Mouse (Mus musculus) embryo, embryonic 11 days (tissue): ENCODE measurements at regions not wholly inside any gene's neighbourhood (a gene's known extent, or its start where the extent isn't known, plus 50 kb on each side); places are given as distances from the start of the nearest gene placed in this dataset.

Source experiments
- DNase-seq: peaks from one replicate; pipeline ENCODE4 v3.0.0-alpha.2; 2015

DNA sequence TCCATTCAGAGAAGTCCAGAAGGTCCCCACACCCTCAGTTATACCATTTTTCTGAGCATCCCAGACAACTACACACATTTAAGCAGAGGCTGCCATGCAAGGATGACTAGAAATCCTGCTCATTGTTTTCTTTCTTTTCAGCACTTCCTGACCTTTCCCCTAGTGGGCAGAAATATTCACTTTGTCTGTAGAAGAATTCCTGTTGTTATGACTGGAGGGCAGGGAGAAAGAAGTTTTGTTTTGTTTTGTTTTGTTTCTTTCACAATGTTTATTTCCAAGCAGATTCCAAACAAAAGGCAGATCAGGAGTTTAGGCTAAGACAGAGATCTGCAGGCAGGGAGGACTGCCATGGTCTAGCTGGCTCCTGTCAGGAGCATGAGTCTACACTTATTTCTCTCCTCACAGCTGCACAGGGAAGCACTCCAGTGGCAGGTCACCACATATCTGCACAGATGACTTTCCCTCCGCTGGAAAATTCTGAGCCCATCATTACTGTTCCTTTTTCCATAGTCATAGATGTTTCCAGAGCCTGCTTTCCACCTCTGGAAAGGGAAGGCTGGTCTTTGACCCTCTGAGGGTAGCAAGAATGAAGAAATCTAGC lies 182.5 kb upstream of the Dyrk2 start:
- no peak for DNase-seq

DNA sequence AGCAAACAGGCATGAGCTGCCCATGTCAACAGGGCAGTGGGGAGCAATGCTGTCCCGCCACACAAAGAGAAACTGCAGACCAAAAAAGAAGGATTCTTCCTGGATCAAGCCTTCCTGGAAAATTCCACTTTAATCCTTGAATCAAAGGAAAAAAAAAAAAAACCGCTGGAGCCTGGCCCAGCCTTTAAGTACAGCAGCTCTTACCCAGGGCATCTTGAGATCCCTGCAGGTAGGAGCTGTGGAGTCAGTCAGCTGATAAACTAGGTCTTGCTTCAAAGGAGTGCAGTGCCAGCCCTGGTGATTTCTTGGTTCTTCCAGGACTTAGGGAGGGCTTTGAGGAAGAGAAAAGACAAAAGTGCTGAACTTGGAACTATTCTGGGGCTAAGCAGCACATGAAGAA lies 181.6 kb upstream of the Dyrk2 start:
- no peak for DNase-seq

DNA sequence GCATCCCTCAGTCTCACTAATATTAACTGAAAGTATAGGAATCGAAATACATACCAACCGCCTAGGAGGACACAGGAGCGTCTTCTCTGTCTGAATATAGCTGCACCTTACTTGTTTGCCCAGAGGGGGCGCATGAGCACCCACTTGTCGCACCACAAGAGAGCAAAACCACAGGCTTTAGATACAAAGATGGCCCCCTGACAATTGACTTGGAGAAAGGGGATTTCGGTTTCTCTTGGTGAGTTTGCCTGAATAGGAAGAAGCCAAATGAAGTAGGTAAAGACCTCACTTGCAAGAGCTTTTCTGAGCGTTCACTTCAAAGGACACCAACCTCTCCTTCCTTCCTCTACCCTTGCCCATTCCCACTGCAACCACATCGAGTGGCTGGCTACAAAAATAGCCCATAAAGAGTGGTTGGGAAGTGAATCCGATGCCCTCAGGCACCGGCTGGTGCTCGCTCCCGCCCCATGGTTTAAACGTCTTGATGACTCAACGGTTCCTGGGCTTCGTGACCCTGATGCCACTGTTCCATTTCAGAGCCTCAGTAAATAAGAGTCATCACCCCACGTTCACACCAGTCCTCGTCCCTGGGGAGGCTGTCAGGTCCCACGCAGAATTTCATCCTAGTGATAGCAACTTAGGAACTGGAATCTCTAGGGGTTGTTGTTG lies 180.1 kb upstream of the Dyrk2 start:
- DNase-seq, result no peak

DNA sequence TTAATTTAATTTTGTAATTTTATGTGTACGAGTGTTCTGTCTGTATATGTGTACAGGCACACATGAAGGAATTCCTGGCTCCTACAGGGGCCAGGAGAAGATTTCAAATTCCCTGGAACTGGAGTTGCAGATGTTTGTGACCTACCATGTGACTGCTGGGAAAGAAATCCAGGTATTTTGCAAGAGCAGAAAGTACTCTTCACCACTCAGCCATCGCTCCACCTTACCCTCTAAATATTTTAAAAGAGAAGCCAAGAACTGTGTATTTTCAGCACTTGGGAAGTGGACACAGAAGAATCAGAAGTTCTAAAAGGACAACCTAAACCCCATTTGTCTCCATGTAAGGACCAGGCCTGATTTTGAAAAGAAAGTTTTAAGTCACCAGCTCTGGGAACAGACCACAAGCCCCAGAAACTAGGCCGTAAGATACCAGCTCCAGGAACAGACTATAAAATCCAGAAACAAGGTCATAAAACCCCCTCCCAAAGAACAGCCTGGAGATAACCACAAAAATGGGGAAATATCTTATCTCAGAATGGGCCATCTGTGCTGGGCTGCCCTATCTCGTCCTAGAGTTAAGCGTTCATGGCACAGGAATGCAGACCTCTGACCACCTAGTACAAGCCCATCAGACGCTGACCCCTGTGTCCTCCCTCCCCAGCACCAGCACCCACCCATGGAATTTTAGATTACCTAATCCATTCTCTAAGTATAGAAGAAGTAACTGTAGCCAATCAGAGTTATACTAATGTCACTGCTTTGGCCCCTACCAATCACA lies 178.8 kb upstream of the Dyrk2 start:
- DNase-seq, result no peak

DNA sequence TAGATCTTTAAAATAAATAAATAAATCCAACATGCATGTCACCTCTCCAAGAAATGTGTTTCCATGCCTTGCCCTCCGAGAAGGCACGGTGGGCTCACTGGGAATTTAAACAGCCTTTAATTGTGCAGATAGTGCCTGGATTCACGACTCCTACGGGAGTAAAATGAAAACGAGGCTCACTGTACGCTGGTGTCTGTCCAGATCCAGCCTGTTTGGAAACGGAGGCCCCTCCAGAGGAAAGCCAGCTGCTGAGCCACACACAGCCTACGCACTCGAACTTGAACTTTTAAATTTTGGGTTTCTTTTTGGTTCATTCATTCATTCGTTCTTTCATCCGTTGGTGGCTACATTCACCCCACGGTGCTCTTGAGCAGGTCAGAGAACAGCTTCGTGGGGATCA lies 175.1 kb upstream of the Dyrk2 start:
- no peak for DNase-seq

DNA sequence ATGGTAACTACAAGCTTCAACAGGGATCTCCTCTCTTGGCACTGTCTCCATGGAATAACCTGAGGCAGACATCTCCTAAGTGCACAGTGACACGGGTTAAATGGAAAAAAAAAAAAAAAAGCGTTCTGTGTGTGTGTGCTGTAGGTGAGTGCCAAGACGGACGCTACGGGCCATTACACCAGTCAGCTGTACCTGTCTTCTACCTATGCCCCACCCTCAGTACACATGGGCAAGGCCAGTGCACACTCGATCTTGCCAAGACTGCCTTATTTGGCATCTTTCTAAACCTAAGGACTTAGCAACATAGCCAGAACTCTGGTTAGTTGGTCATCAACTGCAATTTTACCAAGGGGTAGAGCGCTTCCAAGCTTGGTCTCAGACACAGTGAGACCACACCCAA lies 173.1 kb upstream of the Dyrk2 start:
- no peak for DNase-seq

DNA sequence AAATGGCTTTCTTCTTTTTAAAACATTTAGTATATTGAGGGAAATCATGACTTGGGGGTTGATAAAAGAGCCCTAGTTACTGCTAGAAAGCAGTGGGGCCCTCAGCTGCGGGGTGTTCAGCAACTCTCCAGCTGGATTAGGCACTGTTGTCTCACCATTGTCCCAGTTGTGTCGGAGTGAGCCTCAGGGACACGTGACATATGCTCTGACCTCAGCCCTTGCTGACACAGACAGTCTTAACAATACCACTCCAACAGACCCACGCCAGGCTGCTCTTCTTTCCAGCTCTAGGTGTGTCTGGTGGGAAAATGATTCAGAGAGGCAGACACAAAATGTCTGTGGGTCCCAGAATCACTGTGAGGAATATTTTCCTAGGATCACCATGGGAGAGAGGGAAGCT lies 170.2 kb upstream of the Dyrk2 start:
- DNase-seq, result peak; percentile 34

DNA sequence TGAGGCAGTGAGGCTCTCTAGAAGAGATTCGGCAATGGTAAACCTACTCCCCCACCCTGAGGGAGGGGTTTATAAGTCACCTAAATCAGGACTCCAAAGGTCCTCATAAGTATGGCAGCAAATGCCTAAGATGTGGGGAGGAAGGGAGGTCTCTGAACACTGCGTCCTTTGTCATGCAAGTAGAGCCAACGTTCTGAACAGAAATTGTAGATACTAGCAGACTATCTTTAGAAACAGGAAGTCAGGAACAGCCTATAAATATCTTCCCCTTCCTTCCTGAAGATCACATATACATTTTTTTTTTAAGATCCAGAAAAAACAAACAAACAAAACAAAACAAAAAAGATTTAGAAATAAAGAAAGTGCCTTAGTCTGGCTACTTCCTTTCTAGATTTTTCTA lies 169.7 kb upstream of the Dyrk2 start:
- no peak for DNase-seq

DNA sequence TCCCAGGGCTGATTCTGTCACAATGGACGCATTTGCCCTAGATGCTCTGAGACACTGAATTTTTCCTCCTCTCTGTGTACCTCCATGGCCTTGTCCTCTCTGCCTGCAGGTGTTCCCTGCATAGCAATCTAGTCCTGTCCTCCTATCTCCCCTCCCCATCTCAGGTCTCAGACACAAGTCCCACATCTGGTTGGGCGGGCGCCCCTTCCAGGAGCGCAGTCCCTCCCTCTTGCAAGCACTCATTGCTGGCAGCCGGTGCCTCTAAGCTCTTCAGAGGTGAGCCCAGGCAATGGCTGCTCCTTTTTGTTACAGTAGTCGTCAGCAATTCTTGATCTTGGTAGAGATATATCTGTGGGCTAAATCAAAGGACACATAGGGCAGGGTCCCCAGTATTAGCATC lies 169.0 kb upstream of the Dyrk2 start:
- no peak for DNase-seq

DNA sequence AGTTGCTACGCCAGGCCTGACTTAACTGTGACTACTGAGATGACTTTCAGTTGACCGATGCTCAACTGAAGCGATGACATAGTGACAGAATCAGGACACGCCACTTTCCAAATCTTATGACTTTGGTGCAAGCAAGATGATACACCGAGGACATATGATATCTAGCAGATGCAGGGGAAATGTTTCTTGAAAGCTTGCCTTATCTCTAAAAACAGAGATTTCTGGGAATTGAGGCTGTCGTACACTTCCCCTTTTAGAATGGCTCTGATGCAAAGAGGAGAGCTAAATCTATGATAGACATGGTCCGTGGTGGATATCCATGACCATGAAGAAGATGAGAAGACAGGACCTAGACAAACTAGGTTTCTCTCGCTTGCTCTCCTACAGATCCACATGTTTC lies 167.8 kb upstream of the Dyrk2 start:
- no peak for DNase-seq

DNA sequence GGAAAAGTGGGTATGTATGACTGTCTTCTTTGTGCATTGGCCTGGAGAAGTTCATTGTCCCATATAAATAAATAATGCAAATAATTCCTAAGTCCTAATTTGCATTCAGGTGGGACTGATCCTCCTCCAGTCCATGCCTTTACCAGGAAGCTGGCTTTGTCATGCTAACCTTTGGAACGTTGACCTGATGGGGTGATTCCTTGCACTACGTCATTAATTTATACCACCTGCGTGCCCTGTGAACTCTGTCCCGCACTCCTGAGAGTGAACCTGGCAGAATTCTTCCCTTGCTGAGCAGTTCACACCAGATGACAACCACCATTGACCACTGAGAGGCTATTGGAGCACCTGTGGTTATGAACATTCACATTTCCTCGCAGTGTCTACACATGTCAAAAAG lies 165.9 kb upstream of the Dyrk2 start:
- no peak for DNase-seq

DNA sequence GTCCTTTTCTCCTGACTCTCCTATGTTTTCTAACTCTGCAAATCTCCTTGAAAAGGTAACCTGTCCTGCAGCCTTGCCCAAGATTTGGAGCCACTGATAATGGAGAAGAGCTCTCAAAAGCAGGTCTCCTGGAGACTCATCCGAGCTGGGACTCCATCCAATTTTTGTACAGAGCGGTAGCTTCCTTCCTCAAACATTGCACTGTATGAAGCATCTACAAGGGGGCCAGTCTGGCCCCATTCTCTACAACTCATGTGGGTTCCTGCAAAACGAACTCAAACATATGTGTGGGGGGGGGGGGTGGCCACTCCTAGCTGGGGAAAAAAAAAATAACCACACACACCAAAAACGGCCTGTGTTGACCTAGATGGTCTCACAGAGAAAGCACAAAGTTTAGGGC lies 164.4 kb upstream of the Dyrk2 start:
- no peak for DNase-seq

DNA sequence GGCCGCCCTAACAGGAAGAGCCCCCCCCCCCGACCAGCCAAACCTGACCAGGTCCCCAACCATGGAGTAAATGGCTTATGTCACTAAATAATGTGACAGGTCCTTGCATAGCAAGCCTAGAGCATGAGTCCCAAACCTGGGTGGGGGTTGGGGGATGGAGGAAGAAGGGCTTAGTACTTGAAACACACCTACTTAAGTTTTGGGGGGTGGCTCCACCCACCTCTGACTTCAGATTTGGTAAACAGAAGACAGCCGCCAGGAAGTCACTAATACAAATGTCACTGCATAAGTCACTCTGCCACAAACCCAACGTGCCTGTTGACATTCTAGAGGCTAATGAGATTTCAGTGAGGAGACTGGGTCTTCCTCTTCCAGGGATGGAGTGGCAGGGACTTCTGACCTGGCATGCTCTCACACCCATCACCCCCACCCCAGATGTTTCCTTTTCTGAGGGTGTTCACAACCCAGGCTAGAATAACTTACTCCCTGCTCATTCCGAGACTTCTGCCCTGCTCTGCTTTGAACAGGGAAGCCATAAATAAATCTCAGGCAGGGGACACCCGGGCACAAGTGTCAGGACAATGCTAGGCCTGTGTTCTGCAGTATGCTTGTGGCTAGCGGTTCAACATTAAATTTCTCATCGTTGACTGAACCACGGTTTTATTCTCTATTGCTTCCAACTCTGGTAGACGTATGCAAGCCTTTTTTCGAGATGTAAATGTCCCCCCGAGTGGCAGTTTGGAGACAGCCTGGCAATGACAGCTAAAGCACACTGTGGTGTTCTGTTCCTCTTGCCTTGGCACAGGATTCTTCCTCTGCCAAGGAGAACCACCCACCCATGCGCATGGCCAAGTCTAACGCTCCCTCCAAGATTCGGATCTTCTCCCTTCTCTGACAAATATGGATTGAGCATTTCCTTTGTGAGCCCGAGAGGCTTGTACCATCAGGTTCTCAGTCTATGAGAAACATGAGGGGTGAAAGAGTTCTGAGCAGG lies 161.6 kb upstream of the Dyrk2 start:
- DNase-seq, result no peak

DNA sequence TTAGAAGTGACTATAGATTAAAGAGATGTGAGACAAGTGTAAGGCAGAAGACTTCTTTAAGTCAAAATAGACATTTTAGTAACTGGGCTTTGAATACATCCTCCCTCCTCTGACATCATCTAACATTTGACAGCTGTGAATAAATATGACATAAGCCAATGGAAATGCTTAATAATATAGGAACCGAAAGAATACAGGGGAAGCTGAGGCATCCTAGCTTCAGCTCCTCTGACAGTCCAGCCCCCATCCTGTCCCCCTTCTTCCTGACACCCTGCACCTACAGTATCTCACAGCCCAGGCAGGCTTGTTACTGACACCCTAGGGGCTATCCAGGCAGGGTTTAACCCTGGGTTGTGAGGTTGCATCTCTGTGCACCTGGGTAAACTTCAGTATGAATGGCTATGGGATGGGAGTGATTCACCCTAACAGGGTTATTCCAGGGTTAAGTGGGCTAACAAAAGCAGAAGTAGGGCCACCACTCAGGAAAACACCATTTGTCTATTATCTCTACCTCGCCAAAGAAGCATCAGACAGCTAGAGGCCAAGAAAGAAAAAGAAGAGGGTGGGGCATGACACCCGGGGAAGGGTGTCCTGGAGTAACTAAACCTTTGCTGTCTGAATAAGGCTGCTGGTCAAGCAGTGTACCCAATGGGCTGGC lies 158.6 kb upstream of the Dyrk2 start:
- DNase-seq, result no peak

DNA sequence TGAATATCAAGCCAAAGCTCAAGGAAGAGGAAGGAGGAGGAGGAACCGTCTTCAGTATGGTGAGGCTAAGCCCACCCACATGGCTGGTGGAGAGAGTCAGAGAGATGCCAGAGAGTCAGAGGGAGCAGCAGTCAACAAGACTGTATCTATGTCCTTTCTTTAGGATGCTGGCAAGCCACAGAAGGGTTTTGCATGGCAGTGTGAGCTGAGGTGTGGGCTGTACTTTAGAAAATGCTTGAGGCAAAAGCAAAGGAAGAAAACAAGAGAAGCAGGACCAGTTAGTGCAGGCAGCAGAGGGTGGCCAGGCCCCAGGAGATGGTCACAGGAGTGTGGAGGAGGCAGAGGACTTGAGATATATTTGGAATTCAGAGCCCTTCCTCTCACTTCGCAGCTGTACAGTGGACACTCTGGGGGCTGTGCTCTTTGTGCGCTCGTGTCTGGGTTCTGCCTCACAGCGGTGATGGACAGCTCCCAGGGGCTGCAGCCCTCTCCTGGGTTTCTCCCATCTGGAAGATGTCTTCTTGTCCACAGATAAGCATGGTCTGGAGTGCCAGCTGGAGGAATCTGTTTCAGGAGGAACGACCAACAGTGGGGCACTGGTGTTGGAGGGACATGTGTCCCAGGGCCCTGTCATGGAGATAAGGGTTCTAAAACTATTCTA lies 157.4 kb upstream of the Dyrk2 start:
- DNase-seq, result no peak

DNA sequence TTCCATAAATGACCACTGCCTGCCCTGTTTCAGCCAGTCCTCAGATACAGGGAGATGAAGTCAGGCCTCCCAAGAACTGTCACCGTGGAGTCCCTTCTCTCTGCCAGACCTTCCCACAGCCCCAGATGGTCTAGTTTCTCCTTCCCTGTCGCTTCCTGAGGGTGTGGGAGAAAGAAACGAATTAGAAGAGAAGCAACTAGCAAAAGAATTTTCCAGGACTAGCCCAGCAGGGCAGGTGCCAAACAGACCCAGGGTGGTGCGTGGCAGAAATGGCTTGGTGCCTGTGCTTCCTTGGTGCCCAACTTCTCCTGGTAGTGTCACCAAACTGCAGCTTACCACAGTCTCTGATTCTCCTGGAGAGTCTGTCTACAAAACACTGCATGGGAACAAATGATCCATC lies 156.3 kb upstream of the Dyrk2 start:
- DNase-seq, result no peak

DNA sequence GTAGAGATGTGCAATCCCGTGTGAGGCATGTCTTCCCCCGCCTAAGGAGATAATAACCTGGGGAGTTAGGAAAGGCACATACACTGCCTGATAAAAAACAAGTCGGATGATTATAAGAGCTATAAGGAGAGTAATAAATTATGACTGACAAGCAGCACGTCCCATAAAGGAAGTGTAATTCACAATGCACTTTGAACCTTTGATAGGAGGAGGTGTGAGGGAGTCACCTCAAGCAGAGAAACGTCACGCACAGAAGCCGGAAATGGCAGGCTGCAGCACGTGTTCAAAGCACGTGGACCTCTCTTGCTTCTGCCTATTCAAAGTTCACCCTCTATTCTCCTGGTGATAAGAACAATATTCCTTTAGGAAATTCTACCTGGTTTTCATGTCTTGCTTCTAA lies 154.4 kb upstream of the Dyrk2 start:
- DNase-seq, result no peak

DNA sequence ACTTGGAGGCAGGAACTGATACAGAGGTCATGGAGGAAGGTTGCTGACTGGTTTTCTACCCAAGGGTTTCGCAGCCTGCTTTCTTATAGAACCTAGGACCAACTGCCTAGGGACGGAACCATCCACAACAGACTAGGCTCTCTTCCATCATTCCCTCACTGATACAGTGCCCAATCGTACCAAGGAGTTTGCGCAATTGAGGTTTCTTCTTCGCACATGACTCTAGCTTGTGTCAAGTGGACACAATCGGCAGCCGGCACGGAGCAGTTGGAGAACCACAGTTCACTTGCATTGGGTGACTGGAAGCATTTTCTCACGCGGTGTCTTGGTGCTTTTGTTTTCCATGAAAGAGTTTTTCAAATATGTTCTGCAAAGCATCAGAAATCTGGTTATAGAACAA lies 149.1 kb upstream of the Dyrk2 start:
- DNase-seq, result no peak

DNA sequence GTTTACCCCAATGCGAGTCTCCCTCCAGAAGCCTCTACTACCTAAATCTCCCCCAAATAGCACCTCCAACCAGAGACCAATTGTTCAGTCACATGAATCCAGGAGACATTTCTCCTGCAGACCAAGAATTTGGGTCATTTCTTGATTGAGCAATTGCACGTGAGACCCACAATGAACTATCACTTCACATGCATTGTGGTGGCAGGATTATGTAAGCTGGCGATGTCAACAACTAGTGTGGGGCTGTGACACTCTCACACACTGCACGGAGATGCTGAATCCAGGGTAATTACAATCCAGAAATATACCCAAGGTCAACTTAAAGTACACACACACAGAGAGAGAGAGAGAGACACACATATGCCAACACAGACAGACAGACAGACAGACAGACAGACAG lies 148.5 kb upstream of the Dyrk2 start:
- DNase-seq, result no peak

DNA sequence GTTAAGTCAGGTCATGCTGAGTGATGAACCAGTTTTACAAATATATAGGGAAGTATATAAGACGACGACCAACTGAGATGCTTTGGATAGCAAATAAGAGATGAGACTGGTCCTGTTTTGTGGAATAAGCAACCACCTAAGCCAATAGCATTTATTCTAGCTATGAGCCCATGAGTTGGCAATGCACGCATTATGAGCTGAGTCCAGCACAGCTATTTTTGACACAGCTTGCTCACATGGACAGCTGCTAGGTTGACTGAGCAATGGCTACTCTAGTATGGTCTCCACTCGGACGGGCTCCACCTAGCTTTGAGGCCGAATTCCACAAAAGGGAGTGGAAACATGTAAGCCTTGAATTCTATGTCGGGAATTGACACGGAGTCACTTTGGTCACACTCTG lies 146.1 kb upstream of the Dyrk2 start:
- no peak for DNase-seq

DNA sequence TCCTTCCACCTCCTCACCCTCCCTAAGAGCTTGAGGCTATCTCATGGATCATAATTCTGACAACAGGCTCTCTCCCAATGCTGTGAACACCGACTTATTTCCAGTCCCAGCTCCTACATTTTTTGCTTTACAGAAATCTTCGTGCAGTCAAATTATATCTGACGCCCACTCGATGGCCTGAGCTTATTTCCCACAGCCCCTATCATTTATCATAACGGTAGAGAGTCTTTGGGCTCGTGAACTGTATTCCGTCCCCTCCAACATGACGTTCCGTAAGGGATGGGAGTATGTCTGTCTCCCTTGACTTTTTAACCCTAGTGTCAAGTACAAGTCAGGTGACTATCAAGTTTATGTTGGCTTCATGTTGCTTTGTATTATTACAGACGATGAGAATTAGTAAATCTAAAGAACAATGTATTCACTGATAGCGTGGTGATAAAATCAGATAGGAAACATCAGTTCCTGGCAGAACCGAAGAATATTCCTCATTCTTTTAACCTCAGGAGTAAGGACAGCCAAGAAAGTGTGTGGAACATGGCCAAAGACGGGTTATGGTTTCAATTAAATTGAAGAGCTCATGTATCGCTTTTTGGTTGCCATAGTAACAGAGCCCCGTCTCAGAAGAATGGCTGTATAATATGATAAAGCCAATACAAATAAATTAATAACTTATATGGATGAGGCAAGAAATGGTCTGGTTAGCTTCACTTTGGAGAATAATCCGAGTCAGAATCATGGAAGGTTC lies 145.5 kb upstream of the Dyrk2 start:
- peak; percentile 19 for DNase-seq
